Mouse (Mus musculus): ENCODE measurements around the gene Nectin2. TPM values are rescaled to one million over a fixed set of nuclear protein-coding genes. Genes with fewer than 3 reads are reported as not detected.

Gene Nectin2
- polyA plus RNA-seq, 1 experiment from 2014 or later = 54.6 TPM

DNA sequence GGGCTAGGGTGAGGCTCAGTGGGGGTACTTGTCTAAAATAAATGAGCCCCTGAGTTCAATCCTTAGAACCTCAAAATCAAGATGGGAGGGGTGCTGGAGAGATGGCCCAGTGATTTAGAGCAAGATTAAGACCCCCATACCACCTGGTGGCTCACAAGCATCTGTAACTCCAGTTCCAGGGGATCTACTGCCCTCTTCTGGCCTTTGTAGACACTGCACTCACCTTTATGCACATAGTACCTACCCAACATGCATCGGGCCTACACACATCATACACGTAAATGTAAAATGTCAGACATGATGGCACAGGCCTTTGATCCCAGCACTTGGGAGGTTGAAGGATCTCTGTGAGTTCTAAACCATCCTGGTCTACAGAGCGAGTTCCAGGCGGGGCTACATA is 32.4 kb upstream of the Nectin2 start:
- WGBS = 93% methylated on average over 4 of the region's 4 CpGs
- no peaks in the 10 kb centered on the region for H3K27me3 ChIP-seq
- no peak overlapping the region for H3K9ac ChIP-seq
- no peaks in the 10 kb centered on the region for H3K36me3 ChIP-seq
- no peak for ATAC-seq (ENCODE audit: low read depth)
- no peak overlapping the region for H3K4me3 ChIP-seq
- H3K9me3 ChIP-seq = 0 out of 2 replicates have a peak, but pooled peaks cover 4% of the 10 kb centered on the region
- no peak overlapping the region for H3K4me2 ChIP-seq
- H3K27ac ChIP-seq (replicated peaks) = no peak overlapping the region
- no peaks in the 10 kb centered on the region for H3K4me1 ChIP-seq (replicated peaks)

DNA sequence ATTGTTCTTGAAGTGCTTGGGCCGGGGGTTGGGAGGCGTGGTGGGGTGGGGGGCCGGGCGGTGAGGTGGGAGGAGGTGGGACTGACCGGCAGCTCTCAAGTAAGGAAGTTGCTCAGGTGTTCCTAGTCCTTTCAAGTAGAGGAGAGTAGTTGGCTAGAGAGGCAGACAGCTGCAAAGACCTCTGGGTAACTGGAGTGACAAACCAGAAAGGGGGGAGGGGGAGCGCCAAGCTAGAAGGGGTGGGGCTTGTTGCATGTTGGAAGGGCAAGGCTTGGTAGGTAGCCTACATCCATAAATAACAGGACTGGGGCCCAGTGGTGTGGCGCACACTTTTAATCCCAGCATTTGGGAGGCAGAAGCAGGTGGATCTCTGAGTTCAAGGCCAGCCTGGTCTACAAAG is 31.5 kb upstream of the Nectin2 start:
- no peaks in the 10 kb centered on the region for H3K36me3 ChIP-seq
- no peak for ATAC-seq (ENCODE audit: low read depth)
- no peak overlapping the region for H3K4me2 ChIP-seq
- H3K27ac ChIP-seq (replicated peaks) = no peak overlapping the region
- no peak overlapping the region for H3K4me3 ChIP-seq
- 89% methylated on average over 7 of the region's 7 CpGs for WGBS
- H3K9ac ChIP-seq = no peak overlapping the region
- no peaks in the 10 kb centered on the region for H3K4me1 ChIP-seq (replicated peaks)
- H3K9me3 ChIP-seq = 0 out of 2 replicates have a peak, but pooled peaks cover 4% of the 10 kb centered on the region
- H3K27me3 ChIP-seq = no peaks in the 10 kb centered on the region

DNA sequence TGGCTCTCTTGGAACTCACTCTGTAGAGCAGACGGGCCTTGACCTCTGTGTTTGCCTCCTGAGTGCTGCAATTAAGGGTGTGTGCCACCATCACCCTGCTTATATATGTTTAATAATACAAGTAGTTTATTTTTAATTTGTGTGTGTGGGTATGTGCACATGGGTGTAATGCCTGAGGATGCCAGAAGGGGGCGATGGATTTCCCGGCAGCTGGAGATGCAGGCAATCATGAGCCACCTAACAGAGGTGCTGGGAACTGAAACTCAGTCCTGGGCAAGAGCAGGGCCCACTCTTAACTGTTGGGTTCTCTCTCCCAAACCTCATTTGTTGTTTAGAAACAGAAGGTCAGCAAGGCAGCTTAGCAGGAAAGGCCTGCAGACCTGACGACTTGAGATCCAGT is 29.6 kb upstream of the Nectin2 start:
- no peak overlapping the region for H3K4me3 ChIP-seq
- no peak for ATAC-seq (ENCODE audit: low read depth)

DNA sequence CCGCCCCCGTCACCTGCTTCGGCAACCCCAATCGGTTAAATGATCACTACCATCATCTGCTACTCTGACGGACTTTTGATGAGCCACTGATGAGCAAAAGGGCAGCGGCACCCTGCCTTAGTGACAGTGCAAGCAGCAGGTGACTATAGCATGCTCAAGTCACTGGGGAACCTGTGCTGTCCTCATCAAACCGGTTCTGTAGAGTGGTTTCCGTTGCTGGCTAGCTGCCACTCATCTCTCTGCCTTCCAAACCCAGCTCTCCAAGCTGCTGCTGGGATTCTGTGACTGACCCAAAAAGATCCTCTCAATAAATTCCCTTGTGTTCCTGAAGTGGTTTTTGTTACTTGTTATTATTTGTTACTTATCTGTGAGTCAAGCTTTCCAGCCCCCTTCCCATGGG is 28.4 kb upstream of the Nectin2 start:
- no peak for ATAC-seq (ENCODE audit: low read depth)
- H3K9me3 ChIP-seq = 0 out of 2 replicates have a peak, but pooled peaks cover 4% of the 10 kb centered on the region
- H3K27me3 ChIP-seq = no peaks in the 10 kb centered on the region
- no peak overlapping the region for H3K4me3 ChIP-seq
- H3K36me3 ChIP-seq = no peaks in the 10 kb centered on the region
- H3K4me1 ChIP-seq (replicated peaks) = no peaks in the 10 kb centered on the region
- no peak overlapping the region for H3K4me2 ChIP-seq
- WGBS = 84% methylated on average over 8 of the region's 8 CpGs
- no peak overlapping the region for H3K27ac ChIP-seq (replicated peaks)
- H3K9ac ChIP-seq = no peak overlapping the region

More for the DNA sequence above, 29.6 kb upstream of the Nectin2 start:
- no peaks in the 10 kb centered on the region for H3K36me3 ChIP-seq
- H3K27ac ChIP-seq (replicated peaks) = no peak overlapping the region
- H3K4me1 ChIP-seq (replicated peaks) = no peaks in the 10 kb centered on the region
- H3K9me3 ChIP-seq = 0 out of 2 replicates have a peak, but pooled peaks cover 4% of the 10 kb centered on the region
- WGBS = 78% methylated on average over 4 of the region's 4 CpGs
- H3K9ac ChIP-seq = no peak overlapping the region
- H3K27me3 ChIP-seq = no peaks in the 10 kb centered on the region
- no peak overlapping the region for H3K4me2 ChIP-seq

DNA sequence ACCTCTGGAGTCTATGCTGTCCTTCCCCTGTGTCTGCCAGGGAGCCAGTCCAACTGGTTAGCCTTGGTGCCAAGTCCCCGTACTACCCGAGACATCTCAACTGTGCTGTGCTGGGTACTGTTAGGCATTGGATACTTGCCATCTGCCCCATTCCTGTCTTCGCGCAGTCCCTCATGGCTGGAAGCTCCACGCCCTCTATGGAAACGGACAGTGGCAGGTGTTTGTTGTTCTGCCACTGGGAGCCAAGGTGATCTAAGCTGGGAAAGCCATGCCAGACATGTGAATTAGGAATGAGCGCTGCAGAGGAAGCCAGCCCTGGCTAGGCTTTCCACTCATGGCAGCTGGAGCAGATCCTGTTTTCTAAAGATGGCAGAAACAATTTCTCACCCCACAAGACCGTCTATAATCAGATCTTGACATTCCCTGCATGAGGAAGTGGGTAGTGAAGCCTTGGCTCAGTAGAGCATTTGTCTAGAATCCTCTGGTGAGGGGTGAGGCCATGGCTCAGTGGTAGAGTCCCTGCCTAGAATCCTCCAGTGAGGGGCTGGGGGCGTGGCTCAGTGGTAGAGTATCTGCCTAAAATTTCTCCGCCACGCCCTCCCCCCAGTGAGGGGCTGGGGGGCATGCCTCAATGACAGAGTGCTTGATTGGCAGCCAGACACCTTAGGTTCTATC is 26.9 kb upstream of the Nectin2 start:
- Histone ChIP-seq H3K27me3 (peaks cover under 1% of the 10 kb centered on the region; the same call in 1 of the 2 replicates), H3K9me3 (0 out of 2 replicates have a peak, but pooled peaks cover 4% of the 10 kb centered on the region), H3K9ac (no peak overlapping the region), H3K4me1 (replicated peaks) (no peaks in the 10 kb centered on the region), H3K36me3 (no peaks in the 10 kb centered on the region), H3K4me2 (no peak overlapping the region), H3K27ac (replicated peaks) (no peak overlapping the region), H3K4me3 (no peak overlapping the region)
- 91% methylated on average over 11 of the region's 11 CpGs for WGBS
- no peak for ATAC-seq (ENCODE audit: low read depth)

DNA sequence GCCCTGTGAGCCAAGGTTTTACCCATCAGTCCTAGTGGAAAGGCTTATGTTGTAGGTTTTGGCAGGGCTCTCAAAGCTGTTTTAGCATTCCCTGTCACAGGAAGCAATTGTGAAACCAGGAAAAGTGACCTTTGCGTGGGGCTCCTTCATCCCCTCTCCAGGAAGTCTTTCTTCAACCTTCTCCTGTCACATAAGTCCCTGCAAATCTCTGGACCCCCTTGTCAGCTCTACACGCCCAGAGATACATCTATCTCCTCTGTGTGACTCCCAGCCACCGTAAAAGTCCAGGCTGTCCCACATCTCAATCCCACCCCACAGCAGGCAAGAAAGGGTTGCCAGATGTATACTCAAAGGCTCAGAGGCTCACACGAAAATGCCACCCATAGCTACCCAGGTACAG is 21.4 kb upstream of the Nectin2 start:
- H3K9ac ChIP-seq = no peak overlapping the region
- peaks cover 44% of the 10 kb centered on the region for H3K27me3 ChIP-seq
- H3K9me3 ChIP-seq = no peaks in the 10 kb centered on the region
- H3K27ac ChIP-seq (replicated peaks) = no peak overlapping the region
- H3K4me1 ChIP-seq (replicated peaks) = peaks cover 21% of the 10 kb centered on the region
- no peak for ATAC-seq (ENCODE audit: low read depth)
- no peaks in the 10 kb centered on the region for H3K36me3 ChIP-seq
- no peak overlapping the region for H3K4me3 ChIP-seq
- WGBS = 67% methylated on average over 4 of the region's 4 CpGs
- H3K4me2 ChIP-seq = no peak overlapping the region

DNA sequence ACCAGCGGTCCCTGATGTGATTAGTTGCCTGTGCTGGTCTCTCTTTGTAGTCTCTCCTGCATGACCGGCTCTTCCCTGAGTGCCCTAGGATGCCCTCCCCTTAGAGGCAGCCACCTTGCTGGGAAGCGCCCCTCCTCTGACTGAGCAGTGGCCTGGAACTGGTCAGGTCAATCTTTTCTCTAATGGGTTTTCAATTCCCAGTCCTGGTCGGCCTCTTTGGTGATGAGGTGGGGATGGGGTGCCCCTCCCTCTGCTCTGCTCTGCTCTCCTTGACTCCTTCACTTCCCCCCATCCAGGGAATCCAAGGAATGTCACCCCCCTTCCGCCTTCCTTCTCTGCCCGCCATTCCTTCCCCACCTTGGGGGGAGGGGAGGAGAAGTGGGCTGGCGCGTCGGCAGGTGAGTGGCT is 20.7 kb upstream of the Nectin2 start, which contains the start of gene Bcam:
Bcam (minus strand) TSS at position 33 of the 408 bp plus-strand sequence.
- WGBS = under 1% methylated on average over 9 of the region's 9 CpGs
- peak within 1 kb of the TSS; percentile 41 for H3K4me3 ChIP-seq
- H3K4me2 ChIP-seq = peak within 1 kb of the TSS; percentile 69
- peaks cover 21% of the 10 kb centered on the region for H3K4me1 ChIP-seq (replicated peaks)
- no peak within 1 kb of the TSS for H3K27ac ChIP-seq (replicated peaks)
- peak; percentile 66 for ATAC-seq (ENCODE audit: low read depth)
- H3K9me3 ChIP-seq = no peaks in the 10 kb centered on the region
- peak within 1 kb of the TSS; percentile 72 for H3K9ac ChIP-seq
- peaks cover 44% of the 10 kb centered on the region for H3K27me3 ChIP-seq
- H3K36me3 ChIP-seq = no peaks in the 10 kb centered on the region

DNA sequence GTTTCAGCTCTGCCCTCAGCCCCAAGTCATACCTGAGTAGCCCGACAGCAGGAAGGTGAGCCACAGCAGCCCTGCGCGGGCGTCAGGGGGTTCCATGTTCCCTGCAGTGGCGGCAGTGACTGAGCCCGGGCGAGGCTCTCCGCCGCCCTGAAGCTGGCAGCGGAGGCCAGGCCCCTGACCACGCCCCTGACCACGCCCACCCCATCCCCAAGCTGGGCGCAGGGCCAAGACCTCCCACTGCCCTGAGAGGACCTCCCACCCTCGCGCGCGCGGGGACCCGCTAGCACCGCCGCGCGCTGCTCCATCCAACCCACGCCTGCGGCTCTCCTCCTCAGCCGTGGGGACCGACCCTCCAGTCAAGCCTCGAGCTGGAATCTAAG is 20.1 kb upstream of the Nectin2 start:
- Histone ChIP-seq H3K9me3 (no peaks in the 10 kb centered on the region), H3K4me2 (peak overlapping the region; percentile 69), H3K9ac (peak overlapping the region; percentile 72), H3K27me3 (peaks cover 44% of the 10 kb centered on the region), H3K36me3 (no peaks in the 10 kb centered on the region), H3K4me3 (peak overlapping the region; percentile 41), H3K27ac (replicated peaks) (no peak overlapping the region), H3K4me1 (replicated peaks) (peaks cover 21% of the 10 kb centered on the region)
- ATAC-seq (ENCODE audit: low read depth) = peak; percentile 76
- WGBS = 0% methylated on average over 28 of the region's 28 CpGs

DNA sequence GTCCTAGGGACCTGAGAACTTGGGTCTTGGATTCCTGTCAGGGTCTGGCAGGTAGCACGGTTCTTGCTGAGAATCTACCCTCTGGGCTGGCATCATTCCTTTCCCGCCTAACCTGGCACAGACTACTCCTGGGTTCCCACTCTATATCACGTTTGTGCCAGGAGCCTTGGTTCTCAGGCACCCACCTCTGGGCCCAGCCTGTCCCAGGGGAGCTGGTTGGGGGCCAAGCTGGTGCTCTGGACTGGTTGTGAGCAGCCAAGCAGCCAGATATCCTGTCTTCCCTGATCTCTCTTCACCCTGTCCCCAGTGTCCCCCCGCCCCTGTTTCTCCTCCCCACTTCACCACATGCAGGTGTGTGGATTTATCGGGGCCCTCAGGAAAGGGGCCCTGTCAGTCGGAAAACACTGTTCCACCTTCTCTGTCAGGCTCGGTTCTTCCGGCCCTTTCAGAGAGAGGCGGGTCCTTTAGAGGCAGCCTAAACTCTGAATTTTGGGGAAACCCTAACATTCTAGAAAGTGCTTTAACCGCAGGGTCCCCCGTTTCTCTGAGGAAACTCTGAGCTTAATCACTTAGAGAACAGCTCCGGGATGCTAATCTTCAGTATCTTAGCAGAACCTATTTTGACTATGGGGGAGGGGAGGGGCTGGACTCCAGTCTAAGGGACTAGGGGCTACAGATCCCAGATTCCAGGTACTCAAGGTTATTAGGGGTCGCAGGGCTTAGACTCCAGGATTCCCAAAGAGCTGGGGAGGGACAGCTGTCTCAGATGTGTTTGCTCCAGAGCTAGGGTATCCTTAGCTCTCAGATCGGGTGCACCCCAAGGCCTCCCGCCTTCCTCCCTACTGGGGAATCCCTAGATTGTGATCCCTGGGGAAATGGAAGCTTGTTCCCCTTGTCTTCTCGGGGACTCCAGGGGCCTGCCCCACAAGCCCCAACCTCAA is 19.4 kb upstream of the Nectin2 start:
- 12% methylated on average over 16 of the region's 16 CpGs for WGBS
- peak; percentile 4; the same call in 1 of the 2 replicates for ATAC-seq (ENCODE audit: low read depth)

DNA sequence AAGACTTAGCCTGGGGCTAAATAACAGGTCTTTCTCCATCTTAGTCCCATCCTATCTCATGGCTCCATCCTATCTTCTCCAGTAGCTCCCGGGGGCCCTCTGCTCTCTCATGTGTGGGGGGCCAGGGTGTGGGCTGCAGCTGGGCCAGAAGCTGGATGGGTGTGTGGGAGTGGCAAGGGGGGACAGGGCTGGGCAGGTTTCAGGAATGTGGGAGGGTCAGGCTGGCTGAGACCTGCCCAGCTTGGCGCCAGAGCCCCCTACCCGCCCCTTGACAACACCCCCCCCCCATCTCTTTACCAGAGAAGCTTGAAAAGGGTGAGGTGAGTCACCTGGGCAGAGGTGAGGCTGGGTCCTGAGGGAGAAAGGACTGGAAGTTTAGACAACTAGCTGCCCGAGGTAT is 18.7 kb upstream of the Nectin2 start:
- Histone ChIP-seq H3K4me1 (replicated peaks) (peaks cover 21% of the 10 kb centered on the region), H3K27me3 (peaks cover 44% of the 10 kb centered on the region), H3K9ac (no peak overlapping the region), H3K9me3 (no peaks in the 10 kb centered on the region), H3K4me3 (no peak overlapping the region), H3K27ac (replicated peaks) (no peak overlapping the region), H3K36me3 (no peaks in the 10 kb centered on the region), H3K4me2 (no peak overlapping the region)
- 34% methylated on average over 4 of the region's 4 CpGs for WGBS
- no peak for ATAC-seq (ENCODE audit: low read depth)

More for the DNA sequence above, 19.4 kb upstream of the Nectin2 start:
- H3K27me3 ChIP-seq = peaks cover 44% of the 10 kb centered on the region
- H3K4me3 ChIP-seq = peak overlapping the region; percentile 41
- H3K36me3 ChIP-seq = no peaks in the 10 kb centered on the region
- peaks cover 21% of the 10 kb centered on the region for H3K4me1 ChIP-seq (replicated peaks)
- peak overlapping the region; percentile 69 for H3K4me2 ChIP-seq
- no peak overlapping the region for H3K27ac ChIP-seq (replicated peaks)
- H3K9me3 ChIP-seq = no peaks in the 10 kb centered on the region
- peak overlapping the region; percentile 72 for H3K9ac ChIP-seq

DNA sequence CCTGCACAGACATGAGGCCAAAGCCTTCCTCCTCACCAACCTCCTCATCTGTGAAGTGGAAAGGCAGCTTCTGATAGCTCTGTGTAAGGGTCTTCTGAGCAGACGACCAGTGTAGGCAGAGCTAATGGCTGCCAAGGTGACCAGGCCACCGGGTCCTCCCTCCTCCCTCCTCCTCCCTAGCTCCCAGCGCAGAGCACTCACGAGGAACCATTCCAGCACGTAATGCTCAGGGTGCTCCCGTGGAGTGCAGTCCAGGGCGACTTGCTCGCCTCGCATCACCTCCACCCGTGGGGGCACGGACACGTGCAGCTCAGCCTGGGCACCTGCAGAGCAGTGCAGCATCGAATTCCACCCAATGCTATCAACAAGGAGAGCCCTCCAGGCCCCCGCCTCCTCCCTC is 18.0 kb upstream of the Nectin2 start:
- Histone ChIP-seq H3K9me3 (no peaks in the 10 kb centered on the region), H3K36me3 (no peaks in the 10 kb centered on the region), H3K4me3 (no peak overlapping the region), H3K9ac (no peak overlapping the region), H3K27me3 (peaks cover 44% of the 10 kb centered on the region), H3K4me2 (no peak overlapping the region), H3K4me1 (replicated peaks) (peaks cover 21% of the 10 kb centered on the region), H3K27ac (replicated peaks) (no peak overlapping the region)
- no peak for ATAC-seq (ENCODE audit: low read depth)
- 74% methylated on average over 14 of the region's 14 CpGs for WGBS

DNA sequence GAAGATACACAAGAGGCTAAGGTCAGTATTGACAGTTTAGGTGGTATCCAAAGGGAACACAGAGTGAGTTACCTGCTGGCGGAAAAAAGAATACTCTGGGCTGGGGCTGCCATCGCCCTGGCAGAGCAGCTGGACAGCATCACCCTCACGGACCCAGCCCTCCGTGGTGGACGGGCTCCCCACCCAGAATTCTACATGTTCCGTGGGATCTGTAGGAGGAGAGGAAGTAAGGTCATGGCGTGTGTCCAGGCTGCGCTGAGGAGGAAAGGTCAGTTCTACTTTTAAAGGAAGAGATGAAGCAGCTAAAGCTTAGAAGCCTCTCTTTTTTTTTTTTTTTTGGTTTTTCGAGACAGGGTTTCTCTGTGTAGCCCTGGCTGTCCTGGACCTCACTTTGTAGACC is 14.3 kb upstream of the Nectin2 start:
- 92% methylated on average over 8 of the region's 9 CpGs for WGBS
- no peak overlapping the region for H3K4me3 ChIP-seq

More for the DNA sequence above, 14.3 kb upstream of the Nectin2 start:
- Histone ChIP-seq H3K9ac (no peak overlapping the region), H3K36me3 (no peaks in the 10 kb centered on the region), H3K4me1 (replicated peaks) (peaks cover 3% of the 10 kb centered on the region), H3K27me3 (peaks cover 17% of the 10 kb centered on the region), H3K27ac (replicated peaks) (no peak overlapping the region), H3K4me2 (no peak overlapping the region), H3K9me3 (no peaks in the 10 kb centered on the region)
- ATAC-seq (ENCODE audit: low read depth) = no peak

All from neural tube, embryonic 13.5 days (tissue).